Mouse (Mus musculus) brain, adult 10 weeks (tissue): ENCODE results near the gene Myo6. TPM values are rescaled to one million over a fixed set of nuclear protein-coding genes. Genes with fewer than 3 reads are reported as not detected.

Source experiments
- polyA plus RNA-seq: library from polyadenylated mRNA; stranded (reverse); fragments of 350-450 nt; fragmentation: Illumina TruSeq; extraction: RNeasy Lipid Tissue Mini Kit (QIAGEN cat#74804); gene quantifications from one replicate; pipeline ENCODE4 v1.2.3, GENCODE M21; 2015; ENCODE audit warnings: low read depth, low replicate concordance

Gene Myo6
- polyA plus RNA-seq, result 59.1 TPM

DNA sequence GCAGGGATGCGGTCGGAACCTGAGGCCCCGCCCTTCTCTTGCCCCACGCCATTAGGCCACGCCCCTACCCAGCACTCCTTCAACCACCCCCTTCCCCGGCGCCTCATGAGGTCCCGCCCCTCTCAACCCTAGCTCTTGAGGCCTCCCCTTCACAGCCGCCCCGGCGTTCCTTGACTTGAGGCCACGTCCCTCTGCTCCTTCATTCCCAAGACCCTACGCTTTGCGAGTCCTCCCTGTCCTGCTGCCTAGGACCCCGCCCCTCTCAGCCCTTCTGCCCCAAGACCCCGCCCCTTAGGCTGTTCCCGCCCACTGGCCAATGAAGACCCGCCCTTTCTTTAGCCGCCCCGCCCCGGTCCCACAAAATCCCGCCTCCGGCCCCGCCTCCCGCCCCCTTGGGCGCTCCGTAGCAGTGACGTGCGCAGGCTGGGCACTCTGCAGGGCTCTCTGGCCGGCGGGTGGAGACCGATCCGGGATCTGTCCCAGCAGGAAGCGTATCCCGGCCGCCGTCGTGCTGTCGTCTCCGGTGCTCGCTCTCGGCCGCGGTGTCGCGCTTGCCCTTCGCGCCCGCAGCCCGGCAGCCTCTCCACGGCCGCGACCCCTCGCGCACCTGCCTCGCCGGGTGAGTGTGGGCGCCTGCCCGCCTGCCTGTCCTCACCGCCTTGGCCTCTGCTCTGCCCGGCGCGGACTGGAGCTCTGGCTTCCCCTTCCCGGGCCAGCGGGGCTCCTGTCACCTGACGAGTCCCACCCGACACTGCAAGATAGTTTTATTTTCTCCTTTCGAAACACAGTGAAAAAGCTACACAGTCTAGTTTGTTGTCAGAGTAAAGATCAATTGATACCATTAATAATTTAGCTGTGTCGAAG lies at the start of gene Myo6:
Gene Myo6 (plus strand): TSS at position 421 of the 864 bp plus-strand sequence.

Other genes starting within 250 kb of the Myo6 start
- gene Filip1, start 152.2 kb upstream of the Myo6 start, polyA plus RNA-seq, result 6.3 TPM
- gene Senp6, start 98.1 kb upstream of the Myo6 start, polyA plus RNA-seq, result 67.9 TPM